Mouse (Mus musculus): ENCODE data around the gene Cradd.

The Cradd gene

DNA sequence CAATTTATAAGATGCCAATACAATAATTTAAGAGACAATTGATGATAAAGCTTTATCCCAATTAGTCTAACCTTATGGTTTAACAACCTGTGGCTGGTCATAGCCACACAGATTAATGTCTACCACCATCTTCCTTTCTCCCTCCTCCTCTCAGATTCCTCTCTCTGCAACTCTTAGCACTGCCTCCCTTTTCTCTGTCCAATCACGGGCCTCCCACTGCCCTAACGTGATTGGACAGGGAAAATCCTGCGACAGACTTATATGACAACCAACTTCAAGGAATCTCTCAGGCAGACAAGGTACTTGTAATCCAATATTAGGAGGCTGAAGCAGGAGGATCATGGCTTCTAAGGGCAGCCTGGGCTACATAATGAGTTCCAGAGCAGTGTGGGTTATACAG lies 8.7 kb upstream of the Cradd start:
- no peak for DNase-seq

DNA sequence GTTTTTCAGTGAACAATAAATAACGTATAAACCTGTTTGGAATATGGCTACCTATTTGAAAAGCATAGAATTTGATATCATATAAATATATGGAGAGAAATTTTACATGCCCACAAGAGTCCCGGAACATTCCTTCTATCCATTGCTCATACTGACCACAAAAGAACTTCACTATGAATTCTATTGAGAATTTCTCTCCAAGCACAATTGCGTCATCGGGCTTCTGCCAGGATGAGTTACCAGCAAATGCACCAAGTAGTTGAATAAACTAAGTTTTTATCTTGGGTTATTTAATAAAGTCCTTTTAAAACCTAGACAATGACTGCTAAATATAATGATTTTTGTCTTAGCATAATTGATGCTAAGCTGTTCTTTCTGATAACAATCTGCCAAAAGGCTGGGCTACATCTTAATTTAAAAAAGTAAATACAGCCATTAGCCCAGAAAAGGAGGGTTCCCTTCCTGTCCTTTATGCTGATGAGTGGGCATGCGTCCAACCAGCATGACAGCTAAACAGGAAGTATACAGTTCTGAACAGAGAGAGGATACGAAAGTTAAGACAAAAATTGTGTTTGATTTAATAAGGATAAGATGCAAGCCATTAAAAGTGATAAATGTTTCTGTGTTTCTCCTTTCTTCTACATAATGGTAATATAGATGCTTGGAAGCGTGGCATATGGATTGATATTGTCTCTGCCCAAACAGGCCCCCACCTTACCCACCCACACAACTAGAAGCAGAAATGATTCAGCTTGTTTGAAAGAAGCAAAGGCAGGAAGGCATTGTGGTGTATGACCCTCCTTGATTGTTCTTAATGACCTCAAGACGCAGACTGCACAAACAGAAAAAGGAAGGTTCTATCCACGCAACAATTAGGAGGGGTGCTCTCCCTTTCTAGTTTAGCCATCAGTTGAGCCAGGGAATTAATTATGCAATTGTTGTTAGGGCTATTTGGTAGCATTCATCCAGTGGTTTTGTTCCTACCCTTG lies 6.7 kb upstream of the Cradd start:
- peak in 1 of 2 experiments; percentile 30 for DNase-seq

DNA sequence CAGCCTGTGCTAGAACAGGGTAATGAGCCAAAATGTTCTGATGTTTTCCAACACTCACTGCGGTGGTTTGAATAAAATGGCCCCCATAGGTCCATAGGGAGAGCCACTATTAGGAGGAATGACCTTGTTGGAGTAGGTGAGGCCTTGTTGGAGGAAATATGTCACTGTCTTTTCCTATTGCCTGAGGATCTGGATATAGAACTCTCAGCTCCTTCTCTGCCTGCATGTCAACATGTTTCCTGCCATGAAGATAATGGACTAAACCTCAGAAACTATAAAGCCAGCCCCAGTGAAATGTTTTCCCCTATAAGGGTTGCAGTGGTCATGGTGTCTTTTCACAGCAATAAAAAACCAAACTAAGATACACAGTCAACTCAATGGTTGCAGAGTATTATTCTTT lies 6.0 kb upstream of the Cradd start:
- DNase-seq, result no peak

DNA sequence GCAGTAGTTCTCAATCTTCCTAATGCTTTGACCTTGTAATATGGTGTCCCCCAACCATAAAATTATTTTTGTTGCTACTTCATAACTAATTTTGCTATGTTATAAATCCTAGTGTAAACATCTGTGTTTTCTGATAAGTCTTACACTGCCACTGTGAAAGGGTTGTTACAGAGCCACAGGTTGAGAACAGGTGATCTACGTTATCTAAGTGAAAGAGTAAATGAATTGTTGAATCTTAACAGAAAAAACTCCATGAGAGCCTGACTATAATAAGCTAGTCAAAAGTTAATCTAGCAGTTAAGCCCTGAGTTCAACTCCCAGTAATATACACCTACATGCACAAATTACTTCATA lies 322 bp upstream of the Cradd start:
- no peak for DNase-seq

DNA sequence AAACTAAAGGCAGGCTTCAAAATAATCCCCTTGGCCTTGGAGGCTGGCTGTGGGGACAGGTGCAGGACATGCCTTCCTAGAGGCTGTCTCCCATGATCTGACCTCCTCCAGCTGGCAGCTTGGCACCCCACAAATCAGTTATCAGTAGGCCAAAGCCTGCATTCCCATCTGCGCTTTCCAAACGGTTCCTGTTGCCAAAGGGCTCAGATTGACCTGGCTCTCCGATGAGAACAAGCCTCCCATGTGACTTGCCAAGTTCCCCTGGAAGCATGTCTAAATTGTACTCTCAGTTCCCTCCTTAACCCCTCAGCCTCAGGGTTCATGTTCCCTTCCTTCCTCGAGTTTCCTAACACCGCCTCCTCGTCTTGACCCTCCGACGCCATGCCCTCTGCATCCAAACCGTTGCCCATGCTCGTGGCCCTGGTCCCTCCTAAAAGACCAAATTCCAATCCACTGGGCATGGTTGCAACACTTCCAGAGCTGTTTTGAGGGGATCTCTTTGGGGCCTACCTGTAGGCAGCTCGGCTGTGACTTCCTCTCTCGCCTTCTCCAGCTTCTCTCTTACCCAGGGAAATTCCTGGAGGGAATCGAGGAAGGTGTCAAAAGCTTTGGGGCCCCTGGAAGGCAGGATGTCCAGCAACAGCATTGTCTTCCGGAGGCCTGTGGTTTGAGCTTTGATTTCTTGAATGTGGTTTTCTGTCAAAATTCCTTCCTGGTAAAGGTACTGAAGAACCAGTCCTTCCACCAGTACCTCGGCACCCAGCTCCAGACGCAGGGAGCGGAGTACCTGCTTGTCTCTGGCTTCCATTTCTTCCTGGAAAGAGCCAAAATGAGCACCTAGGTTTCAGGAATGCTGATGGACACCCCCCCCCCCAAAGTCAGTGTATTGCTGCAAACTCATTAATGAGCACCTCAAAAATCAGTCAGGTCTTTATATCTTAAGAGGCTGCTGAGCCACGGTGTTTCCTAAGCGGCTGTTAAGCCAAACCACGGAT lies 1.6 kb downstream of the Cradd start:
- no peak for DNase-seq

DNA sequence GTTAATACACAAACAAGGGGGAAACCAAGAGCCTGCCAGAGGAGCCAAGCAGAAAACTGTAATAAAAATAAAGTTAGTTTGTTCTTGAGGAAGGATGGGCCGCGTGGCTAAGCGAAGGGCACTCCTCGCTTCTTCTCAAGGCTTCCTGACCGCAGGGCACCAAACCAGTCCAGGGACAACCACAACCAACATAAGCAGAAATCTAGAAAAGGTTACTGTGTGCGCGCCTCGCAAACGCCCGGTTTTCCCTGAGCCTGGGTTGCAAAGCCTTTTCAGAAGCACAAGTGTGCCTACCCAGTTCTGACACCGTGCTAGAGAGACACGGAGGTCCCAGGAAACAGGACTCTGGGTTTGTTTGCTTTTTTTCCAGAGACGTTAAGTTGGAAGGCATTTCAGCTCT lies 4.9 kb downstream of the Cradd start:
- DNase-seq, result no peak

DNA sequence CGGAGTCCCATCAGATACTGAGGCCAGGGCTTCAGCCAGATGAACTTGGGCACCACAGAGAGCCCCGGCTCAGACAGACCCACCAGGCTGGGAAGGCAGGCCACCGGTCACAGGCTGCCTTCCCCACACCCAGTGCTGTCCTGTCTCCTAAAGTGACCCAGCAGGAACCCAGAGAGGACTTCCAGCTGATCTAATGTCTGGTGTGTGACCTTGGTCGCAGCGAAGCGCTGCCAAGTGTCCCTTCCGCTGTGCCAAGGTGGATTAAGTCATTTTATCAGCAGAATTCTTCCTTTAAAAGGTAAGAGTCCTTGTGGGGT lies 5.6 kb downstream of the Cradd start:
- DNase-seq, result no peak

DNA sequence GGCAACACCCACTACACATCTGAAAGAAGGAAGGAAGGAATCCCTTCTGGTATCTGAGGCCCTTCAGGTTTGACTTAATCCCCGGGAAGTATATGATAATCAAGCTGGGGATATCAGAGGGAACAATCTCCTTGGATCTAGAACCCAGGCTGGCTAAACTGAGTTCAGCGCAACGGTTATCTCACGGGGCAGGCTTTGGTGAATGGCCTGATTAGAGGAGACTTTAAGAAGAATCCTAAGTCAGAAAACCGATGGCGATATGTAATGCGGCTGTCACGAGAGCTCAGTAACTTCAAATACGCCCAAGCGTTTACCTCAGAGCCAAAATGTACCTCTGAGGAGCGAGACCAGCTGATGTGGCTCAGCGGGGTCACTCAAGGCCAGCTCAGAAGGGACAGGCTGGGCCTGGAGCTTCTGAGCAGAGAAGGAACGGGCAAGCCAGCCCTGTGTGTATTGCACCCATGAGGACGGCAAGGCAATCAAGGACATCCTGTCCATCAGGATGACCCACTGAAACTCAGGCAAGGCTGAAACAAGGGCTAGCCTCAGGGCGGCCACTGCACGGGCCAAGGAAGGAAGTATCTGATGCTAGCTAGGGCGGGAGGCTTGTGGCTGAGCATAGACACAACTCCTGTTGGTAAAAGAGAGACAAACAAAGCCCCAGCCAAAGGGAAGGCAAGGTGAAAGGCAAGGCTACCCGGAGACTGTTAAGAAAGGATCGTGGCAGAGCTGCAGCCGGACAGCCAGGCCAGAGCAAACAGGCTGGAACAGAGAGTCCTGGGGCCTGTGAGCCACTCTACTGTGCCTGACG lies 6.1 kb downstream of the Cradd start:
- no peak for DNase-seq

DNA sequence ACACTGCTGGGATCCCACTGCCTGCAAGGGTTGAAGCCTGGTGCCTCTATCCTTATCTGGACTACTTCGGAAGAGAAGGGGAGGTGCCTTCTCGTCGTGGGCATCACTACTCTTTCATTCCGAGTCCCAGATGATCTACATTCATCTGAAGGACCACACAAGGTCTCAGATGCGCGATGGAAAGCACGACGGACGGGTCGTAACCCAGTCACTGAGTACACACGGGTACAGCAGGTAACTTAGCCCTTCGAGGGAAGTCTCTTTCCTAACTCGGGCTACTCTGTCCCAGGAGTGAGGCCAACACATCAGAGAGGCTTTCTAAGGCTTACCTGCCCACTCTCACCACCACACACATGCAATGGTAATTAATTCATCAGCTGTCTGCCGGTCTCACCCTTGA lies 6.8 kb downstream of the Cradd start:
- no peak for DNase-seq

DNA sequence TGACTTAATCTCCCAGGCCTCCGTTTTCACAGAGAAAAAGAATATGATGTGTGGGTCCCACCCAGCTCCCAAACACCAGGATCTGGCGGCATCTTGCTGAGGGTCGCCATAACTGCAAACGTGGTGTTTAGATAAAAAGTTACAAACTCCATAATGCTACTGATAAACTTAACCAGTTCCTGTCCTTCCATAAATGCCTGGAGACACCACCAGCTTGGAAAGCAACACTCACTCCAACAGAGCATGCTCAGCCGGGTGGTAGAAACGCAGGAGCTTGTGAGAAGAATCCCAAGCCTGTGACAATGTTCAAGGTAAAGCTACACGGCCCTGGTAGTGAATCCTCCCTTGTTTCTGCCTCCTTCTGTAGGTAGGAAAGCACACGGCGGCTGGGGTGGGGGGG lies 7.3 kb downstream of the Cradd start:
- no peak for DNase-seq

DNA sequence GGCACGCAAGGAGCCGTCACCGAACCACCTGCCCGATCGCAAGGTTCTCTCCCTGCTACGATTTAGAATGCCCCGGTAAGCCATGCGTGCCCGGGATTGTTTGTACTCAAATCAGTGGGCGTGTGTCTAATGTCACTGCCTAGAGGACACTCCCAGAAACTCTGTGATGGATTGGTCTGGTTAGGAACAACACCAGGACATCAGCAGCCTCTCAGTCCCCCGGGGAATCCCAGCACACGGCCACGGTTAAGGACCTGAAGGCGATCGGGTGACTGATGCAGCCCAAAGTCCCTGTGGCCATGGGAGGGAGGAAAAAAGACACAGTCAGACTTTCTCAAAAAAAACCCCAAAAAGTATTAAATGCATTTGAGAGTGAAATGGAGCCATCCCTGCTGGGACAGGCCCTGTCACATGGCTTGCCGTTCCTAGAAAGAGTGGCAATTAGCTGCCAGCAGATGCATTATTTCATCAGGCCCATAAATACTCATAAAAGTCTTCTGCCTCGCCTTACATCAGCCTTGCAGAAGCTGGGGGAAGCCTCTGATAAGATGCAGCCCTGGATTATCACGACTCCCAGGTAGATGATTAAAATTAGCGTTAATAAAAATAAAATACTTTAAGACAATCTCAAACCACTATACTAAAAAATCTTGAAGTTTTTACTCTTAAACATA lies 8.0 kb downstream of the Cradd start:
- DNase-seq, result no peak

DNA sequence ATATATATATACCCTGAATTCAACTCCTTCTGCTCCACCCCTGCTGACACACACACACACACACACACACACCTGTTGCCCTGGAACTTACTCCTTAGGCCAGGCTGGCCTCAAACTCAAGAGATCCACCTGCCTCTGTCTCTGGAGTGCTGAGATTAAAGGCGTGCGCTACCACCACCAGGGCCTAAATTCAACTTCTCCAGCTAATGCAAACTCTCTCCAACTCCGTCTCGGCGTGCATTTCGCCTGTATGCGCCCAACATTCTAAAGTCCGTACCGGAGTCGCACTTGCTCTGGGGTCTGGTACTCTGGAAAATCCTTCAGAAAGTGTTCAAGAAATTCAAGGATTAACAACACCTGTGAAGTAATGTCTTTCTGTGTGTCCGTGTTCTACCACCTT lies 8.6 kb downstream of the Cradd start:
- no peak for DNase-seq

DNA sequence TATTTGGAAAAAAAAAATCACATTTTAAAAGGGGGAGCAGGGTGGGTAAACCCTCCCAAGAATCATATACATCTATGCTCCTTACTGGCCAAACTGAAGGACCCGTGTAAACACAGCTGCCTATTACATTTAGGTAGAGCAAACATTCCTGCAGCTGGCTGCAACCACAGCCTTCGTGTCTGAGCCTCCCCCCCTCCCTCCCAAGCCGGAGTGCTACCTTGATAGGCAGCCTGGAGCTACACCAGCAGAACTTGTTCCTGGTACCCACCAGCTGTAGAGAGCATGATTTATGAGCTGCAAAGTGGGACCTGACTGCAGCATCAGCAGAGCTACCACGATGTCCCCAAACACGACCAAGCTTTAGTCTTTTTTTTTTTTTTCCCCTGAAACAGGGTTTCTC lies 9.9 kb downstream of the Cradd start:
- no peak for DNase-seq

DNA sequence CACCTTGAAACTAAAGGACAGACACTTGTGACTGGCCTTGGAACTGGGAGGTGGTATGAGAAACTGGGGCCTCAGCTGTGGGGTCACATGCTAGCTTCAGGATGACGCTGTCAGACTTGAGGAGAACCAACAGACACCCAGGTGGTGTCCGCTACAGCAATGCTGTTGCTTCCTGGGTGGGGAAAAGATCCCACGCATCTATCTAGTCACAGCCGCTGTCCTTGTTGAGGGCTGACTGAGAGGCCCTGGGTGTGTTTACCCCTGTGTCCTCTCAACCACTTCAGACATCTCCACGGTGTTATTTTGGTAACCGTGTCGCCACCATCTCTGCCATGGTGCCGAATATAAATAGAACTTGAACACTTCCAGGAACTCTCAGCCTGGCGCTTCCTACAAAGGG lies 10.4 kb downstream of the Cradd start:
- no peak for DNase-seq

DNA sequence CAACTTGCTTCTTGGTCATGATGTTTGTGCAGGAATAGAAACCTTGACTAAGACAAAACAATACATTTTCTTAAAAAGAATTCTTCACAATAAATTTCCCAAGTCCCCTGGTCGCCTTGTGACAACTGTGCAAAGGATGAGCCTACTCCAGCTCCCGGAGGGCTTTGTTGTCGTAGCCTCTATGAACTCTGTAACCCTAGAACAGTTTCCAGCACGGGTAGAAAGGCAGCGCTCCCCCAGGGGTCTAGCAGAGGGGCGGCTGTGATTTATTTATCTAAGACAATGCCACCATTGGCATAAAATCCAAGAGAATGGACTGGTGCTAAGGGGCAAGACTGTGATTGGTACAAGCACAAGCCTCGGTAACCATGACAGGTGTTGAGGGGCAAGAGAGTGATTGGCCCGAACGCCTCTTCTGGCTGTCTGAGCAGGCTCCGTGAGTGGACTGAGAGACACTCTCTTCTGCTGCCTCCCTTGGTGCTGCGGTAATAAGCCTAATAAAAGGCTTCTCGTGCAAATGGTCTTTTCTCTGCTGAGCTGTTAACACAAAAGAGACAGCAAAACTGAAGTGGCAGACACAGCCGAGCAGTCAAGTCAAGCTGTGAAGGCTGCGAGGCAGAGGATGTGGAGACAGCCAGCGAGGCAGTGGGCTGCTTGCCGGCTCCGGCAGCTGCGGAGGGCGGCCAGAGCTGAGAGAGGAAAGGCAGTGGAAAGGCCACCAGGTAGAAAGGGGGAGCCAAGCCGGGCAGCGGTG lies 13.1 kb downstream of the Cradd start:
- DNase-seq, result no peak

DNA sequence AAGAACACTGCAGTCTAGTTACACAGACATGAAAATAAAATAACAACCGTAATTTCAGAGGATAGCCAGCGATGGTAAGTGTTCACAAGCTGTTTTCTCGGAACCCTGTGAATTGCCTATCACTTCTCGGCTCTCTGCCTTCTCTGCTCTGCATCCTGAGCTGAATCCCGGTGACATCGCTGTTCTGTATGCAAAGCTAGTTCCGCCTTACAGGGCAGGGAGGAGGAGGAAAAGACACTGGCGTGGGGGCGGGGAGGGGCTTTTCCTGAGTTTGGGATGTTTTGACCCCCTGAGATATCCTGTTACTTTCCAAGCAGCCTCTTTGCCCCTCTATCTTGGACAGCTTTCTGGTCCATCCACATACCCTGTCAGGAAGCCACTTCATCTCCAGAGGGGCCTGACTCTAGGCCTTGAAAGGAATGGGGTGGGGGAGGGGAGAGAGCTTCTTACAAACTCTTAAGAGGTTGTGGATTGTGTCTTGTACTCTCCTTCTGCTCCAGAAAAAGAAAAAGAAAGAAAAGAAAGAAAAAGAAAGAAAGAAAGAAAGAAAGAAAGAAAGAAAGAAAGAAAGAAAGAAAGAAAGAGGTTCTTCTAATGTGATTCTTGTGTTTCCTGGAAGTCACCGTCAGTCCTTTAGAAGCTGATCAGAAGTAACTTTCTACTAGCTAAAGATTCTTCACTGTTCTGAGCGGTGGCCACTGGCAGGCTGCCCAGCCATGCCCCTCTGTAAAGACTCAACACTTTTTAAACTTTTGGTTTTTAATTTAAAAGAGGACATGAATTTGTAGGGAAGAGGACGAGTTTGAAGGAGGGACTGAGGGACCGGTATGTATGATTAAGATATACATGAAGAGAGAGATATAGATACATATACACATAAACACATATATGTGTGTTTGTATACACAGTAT lies 14.3 kb downstream of the Cradd start:
- DNase-seq, result no peak

DNA sequence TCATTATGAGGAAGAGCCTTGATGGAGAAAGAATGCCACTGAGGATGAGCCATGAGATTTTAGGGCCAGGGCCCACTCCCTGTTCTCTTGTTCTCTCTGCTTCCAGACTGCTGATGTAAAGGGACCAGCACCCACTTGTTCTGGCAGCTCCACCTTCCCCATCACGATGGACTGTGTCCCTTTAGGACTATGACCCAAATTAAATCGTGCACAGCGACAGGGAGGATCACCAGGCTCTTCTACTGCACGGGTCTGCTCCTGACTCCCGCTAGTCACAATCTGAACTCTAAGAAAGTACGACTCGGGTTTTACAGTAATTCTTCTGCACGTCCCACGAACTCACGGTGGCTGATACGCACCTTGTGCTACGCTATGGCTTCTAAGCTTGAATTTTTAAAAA lies 14.9 kb downstream of the Cradd start:
- no peak for DNase-seq

DNA sequence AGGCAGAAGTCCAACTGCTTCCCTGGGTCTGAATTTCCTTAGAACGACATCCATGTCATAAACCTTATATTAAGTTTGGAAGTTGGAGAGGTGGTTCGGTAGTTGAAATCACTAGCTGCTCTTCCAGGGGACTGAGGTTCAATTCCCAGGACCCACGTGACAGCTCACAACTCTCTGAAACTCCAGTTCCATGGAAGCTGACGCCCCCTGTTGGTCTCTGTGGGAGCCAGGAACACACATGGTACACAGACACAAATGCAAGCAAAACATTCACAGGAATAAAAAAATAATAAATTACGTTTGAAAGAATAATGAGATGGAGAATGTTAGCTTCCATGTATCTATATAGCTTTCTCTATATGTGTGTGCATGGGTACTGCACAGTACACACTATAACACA lies 16.0 kb downstream of the Cradd start:
- DNase-seq, result no peak

DNA sequence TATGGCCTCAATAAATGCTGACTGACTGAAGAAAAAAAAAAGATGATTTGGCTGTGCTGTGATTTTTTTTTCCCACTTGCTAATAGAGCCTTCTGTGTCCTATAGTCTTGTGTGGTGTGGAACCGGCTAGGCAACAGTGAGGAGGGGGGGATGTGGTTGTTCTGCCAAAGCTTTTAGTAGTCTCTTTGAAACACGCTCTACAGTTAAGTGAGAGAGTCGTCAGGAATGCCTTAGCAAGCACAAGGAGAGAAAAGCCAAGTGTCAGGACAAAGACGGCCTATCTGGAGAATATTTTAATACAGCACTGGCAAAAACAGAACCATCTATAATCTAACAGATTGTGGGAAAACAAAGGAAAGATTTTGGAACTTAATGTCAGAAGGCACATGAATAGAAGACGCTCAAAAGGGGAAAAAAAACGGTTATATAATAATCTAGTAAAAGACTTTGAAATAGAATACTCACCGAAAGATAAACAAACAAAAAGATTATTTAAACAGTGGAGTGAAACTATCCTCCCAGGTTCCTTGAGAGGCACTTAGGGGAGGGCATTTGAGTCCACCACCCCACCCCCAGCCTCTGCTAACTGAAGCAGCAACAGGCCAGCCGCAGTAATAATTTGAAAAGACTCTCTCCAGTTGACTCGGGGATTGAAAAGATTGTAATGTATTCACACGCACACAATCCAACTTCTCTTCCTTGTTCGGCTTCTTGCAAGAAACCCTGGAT lies 16.9 kb downstream of the Cradd start:
- DNase-seq, result no peak

DNA sequence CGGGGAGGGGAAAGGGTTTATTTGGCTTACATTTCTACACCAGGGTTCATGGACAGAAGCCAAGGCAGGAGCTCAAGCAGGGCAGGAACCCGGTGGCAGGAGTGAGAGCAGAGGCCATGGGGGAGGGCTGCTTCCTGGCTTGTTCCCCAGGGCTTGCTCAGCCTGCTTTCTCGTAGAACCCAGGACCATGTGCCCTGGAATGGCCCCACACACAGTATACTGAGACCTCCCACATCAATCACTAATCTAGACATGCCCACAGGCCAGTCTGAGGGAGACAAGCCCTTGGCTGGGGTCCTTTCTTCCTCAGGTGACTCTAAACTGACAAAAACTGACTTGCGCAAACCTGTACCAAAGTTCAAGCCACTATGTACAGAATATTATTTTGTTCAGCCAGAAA lies 19.7 kb downstream of the Cradd start:
- no peak for DNase-seq
